Mouse (Mus musculus): ENCODE data around the gene Slit3.

The Slit3 gene

DNA sequence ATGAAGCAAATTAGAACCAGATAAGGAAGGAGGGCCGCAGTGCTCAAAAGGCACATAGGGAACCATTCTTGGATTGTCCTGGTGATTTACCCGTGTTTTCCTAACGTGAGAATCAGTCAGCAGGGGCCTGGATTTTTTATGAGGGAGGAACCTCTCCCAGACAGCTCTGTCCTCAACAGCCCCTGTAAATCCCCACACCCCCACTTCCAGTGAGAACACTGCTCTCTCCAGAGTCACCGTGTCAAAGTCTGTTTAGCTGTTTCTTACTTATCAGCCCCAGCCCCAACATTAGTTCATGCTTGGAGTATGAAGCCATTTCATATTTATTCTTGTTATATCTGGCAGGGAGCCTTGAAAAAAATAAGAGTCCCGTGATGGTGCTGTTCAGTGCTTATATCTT is 272.8 kb downstream of the Slit3 start:
- no peak for DNase-seq (ENCODE audit: low read depth, low spot score)

DNA sequence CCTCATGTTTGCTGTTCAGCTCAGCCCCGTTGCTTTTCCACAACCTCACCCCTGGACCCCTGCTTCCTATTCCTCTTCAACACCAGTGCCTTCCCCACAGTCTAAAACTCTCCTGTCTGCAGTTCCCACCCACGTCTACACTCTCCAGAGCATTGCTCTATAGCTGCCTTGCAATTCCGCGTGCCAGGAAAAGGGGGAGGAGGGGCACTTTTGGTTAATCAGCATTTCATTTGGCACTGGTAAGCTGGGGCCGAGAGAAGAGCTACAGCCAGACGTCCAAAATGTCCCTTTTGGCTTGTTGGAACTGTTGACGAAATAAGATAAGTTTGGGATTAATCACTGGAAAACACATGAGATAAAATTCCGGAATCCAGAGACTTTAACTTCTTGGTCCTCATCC is 274.4 kb downstream of the Slit3 start:
- no peak for DNase-seq (ENCODE audit: low read depth, low spot score)

DNA sequence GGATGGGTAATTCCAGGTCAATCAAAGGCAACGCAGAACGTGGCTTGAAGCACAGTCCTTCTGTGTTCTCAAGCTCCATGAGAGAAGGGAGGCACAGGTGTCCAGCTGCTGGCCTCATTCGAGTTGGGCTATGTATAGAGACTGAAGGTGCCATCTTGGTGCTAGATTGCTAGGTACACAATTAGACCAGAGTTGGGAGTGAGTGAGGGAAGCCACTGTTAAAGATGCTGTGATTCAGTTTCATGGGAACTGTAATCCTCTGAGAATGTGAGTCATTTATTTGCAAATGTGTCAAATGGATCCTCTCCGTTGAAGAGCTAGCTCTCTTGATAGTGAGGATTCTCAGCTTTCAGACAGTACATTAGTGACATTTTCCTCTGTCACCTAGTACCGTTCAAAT is 277.3 kb downstream of the Slit3 start:
- no peak for DNase-seq (ENCODE audit: low read depth, low spot score)

DNA sequence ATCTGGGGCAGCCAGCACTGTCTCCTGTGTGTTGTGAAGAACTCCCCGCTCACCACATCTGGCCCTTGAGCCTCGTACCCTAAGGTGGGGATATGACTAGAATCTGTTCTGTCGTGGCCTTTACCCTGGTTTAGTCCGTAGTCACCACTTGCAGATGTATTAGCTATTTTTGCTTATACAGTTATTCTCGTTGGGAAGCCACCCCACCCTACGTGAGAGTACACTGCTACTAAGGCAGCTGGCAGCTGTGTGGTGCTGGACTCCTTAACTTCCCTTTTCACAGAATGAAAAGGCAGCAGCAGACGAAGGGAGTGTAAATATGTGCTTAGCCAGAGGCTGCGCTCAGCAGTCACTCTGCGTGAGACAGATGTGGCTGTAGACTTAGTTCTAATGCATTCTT is 282.5 kb downstream of the Slit3 start:
- no peak for DNase-seq (ENCODE audit: low read depth, low spot score)

DNA sequence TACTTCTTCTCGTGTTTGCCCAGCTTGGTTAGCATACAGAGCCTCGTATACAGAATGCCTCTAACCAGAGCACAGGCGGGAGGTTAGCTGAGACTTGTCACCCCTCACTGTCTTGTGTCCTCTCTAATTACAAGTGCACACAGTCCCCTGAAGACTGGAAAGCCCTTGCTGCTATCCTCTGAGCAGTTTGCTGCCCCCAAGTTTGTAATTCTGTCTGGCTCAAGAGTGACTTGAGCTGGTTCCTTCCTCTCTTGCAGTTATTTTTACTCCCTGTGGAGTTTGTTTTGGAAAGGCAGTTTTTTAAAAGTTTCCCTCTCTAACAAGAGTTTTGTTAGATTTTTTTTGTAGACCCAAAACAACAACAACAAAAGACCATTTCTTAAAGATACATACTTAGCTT is 285.0 kb downstream of the Slit3 start:
- DNase-seq (ENCODE audit: low read depth, low spot score): no peak

DNA sequence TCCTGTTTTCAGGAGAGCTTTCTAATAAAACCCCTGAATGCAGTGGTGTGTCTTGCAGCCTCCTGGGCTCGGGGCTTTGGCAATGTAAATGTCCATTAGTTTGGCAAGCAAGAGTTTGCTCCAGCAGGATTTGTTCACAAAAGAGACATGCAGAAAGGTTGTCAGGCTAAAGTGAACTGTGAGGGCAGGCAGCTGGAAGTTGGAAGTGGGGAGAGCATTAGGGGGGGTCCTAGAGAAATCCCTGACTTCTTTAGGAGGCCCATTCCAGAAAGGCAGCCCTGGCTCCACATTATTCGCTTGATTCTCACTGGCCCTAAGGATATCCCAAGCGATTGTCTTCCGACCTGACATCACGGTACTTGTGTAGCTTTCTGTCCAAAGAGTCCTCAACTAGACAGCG is 285.5 kb downstream of the Slit3 start:
- no peak for DNase-seq (ENCODE audit: low read depth, low spot score)

DNA sequence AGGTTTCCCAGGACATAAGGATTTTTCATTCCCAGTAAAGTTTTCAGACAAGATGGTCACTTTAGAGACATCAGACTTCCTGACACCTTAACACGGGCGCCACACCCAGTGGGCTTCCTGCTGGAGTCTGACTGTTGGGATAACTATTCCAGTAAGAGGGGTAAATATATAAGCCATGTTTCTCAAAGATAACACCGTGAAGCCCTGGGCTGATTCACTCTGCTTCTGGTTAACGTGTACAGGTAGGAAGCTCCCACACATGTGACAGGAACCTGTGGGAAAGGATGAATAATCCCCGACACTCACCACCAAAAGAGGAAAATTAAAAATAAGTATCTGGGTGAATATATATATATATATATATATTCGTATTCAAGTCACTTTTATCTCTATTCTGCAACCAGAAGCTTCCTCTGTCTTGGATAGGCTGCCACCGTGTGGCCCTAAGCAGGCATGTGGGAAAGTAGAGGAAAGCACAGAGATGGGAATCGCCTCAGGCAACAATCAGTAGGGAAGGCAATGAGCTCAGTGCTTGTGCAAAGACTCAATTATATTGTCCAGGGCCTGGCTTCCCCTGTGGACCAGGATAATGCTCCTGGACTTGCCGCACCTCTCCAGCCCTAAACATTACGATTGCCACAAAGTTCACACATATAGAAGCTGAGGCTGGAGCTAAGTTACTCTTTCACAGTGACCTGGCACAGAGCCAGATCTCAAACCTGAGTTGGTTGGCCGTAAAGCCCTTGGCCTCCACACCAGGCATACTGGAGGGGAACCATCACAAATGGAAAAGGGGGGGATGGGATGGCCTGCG is 286.5 kb downstream of the Slit3 start:
- peak; percentile 32 for DNase-seq (ENCODE audit: low read depth, low spot score)

DNA sequence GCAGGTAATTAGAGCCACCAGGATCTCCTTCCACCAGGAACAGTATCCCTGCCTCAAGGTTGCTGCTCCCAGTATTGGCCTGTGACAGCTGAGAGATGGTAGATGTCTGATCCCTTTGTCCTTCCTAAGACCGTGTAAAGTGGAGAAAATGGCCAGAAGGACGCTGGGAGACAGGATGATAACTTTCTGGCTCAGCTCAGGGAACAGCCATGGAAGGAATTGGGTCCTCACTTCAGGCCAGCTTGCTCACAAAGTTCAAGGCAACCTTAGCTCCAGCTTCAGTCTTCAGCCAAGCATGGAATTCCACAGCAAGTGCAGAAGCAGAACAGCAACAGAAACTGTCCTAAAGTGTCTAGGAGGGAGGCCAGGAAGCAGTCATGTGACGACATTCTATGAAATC is 289.4 kb downstream of the Slit3 start:
- DNase-seq (ENCODE audit: low read depth, low spot score): no peak

DNA sequence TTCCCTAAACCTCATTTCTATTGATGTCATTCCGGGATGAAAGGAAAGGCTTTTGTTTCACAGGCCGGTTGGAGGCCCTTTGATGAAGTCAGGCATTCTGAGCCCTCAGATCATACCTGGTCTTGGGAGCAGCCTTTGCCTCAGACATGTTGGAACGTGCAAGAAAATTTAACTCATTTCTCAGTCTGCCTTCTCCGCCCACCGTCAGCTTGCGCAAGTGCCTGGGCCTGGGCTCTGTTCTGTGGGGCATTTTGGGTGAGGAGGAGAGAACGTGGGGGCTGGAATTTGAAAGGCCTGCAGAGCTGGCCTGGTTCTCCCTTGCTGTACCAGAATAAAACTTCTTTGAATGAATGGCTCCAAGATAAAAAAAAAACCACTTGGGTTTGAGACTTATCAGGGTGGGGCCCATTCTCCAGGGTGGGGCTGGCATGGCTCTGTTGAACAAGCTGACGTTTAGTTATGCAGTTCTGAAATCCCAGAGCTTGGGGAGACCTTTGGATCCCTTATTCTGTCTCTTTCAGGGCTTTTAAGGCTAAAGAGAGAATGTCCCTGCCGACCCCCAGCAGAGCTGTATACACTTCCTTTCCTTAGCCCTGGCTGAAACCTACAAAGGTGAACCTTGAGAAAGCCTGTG is 294.9 kb downstream of the Slit3 start:
- no peak for DNase-seq (ENCODE audit: low read depth, low spot score)

DNA sequence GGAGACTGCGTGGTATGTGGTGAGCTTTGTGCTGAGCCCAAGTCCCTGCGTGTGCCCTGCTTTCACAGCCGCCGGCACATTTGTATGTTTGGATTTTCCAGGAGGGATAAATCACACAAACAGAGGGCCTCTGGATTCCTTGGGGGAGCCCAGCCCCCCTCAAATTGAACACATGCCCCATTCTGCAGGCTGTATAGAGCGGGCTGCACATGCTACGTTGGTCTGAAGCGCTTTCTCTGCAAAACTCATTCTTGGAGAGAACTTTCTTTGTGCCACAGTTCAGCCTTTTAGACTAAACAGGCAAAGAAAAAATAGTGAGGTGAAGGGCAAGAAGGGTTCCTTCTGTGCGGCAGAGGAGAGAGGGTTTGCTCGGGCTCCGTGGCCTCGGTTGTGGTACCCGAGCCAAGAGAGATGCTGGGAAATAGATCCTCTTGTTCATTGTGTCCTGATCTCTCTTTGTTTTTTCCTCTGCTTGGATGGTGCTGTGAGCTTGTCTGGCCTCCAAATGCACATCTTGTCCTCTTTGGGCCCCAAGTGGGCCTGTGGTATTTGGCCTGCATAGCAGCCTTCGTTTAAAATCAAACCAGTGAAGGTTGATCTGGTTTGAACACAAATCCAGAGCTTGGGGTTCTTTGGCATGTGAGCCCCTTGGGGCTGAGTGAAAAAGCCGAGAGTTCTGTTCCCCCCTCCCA is 295.5 kb downstream of the Slit3 start:
- DNase-seq (ENCODE audit: low read depth, low spot score): no peak

DNA sequence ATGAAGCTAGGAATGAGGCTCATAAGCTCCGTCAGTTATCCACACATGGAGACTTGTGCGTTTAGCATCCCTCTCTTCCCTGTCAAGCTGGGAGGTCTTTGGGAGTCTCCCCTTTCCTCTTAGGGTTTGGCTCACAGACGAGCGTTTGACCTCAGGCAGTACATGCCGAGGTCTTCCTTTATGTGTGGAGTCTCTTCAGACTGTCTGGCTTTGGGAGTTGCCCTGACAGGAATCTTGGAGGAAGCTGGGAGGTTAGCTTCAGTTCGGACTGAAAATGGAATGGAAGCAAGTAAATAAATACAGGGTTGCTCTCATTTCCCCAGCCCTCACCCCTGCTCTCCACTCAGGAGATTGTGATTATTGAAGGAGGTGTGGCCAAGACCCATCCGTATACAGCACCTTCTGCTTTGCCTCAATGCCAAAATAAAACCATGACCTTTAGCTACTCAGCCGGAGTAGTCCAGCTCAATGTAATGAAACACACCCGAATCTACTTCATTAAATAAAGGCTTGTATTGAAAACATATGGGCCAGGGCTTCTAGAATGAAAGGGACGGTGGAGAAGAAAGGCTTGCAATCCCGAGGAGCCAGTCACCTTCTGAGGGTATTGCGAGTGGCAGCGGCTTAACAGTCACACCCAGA is 297.0 kb downstream of the Slit3 start:
- no peak for DNase-seq (ENCODE audit: low read depth, low spot score)

DNA sequence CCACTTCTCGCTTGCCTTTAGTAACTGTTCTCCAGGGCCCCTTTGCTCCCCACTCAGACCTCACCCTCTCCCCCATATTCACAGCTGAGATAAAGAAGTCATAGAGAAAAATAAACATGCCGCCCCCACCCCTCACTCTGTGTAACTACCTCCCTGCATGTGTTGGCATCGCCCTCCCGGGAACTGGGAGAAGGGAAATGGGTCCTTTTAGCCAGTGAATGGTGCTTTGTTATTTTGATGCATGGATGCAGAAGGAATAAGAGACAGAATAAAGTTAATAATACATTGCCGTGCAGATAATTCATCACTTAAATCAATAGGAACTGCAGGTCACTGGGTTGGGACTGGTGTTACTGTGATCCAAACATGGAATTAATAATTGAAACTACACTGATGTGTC is 298.0 kb downstream of the Slit3 start:
- DNase-seq (ENCODE audit: low read depth, low spot score): no peak

DNA sequence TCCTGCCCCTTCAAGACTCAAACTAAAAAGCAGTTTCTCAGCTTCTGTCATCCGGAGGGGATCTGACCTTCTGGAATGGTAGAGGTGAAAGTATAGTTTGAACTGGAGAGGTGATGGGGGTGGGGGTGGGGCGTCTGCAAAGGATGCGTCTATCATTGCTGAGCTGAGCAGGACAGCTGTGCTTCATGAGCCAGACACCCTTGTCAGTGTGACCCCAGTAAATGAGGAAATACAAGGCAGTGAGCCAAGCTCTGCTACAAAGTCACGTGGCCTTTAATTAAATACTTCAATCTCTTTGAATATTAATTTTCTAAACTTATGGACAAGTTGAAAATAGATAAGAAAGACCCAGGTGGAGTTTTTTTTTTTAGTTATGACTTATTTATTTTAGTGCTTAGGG is 300.7 kb downstream of the Slit3 start:
- DNase-seq (ENCODE audit: low read depth, low spot score): no peak

DNA sequence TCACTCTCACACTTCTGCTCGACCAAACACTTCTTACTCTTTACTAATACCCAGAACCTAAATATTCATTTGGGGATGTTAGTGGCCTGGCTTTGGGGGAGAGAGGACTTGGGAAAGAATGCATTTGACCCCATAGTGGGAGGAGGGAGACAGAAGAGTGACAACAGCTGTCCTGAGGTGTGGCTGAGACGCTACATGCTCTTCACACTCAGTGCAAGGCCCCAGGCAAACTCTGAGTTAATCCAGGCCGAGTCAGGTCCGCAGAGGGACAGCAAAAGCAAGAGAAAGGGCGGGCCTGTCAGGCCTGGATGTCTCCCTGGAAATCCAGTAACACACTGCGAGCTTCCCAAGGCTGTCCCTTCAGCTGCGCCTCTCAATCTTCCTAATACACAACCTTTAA is 307.0 kb downstream of the Slit3 start:
- no peak for DNase-seq (ENCODE audit: low read depth, low spot score)

DNA sequence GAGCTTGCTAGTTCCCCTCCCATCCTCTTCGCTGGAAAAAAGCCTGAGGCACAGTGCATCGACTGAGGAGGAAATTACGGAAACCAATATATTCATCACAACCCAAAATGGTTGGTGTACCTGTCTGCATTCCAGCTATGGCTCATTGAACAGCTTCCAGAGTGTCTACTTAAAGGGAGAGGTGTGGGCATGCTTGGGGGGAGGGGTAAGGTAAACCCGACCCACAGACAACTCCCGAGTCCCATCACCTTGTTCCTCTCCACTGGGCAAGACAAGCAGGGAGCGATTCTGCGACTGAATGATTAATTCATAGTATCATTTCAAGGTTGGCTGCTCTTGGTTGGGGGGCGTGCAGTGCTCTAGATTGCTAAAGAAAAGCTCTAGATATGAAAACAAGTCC is 310.1 kb downstream of the Slit3 start:
- DNase-seq (ENCODE audit: low read depth, low spot score): no peak

DNA sequence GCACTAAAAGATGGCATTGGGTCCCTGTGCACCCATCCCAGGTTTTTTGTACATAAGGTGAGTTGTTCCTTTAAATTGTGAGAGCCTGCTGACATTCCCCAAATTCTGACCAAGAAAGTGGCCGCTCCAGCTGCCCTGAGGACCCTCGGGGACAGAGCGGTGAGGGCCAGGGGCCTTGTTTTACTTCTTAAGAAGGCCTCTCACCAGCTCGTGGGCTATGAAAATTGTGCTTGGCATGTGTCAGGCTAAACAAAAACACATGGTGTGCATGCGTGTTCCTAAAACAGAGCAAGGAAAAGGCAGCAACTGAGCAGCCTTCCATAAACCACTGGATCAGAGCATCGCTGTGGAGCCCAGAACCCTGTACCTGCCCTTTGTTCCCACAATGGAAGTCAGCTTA is 316.5 kb downstream of the Slit3 start:
- no peak for DNase-seq (ENCODE audit: low read depth, low spot score)

DNA sequence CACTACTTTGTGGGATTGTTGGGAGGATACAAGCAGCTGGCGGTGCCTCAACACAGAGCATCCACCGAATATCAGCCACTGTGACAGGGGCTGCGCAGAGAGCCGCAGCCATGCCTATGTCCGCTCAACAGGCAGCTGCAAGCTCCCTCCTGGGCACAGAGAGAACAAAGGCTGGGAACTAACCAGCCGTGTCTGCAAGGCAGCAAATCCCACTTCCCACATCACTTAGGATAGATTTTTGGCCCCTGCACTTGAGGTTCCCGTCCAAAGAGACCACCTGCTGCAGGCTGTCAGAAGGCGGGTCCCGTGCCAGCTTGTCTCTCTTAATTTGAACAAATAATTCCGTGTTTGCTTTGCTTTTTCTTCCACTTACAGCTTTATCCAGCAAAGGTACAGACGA is 319.2 kb downstream of the Slit3 start:
- no peak for DNase-seq (ENCODE audit: low read depth, low spot score)

DNA sequence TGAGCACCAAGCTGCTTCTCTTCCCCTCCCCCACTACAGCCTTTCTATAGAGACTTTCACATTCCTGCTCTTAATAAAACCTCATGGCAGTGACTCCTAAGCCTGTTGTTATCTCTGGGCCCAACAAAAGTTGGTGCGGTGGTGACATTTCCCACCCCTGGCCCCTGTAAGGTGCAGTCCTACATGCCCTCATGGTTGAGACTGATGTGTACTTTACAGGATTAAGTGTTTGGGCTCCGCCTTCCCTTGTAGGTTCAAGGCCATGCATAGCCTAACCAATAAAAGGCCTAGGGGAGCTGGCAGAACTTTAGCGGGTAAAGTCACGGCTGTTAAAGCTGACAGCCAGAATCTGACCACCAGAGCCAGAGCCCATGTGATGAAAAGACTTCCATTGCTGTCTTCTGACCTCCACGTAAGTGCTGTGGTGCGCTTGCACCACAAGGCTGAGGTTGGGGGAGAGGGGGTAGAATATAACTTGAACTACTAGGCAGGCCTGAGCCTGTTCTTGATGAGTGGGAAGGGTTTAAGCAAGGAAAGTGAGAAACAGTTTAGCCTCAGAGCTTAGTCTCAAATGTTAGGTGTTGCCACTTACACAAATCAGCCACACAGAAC is 323.6 kb downstream of the Slit3 start:
- no peak for DNase-seq (ENCODE audit: low read depth, low spot score)

DNA sequence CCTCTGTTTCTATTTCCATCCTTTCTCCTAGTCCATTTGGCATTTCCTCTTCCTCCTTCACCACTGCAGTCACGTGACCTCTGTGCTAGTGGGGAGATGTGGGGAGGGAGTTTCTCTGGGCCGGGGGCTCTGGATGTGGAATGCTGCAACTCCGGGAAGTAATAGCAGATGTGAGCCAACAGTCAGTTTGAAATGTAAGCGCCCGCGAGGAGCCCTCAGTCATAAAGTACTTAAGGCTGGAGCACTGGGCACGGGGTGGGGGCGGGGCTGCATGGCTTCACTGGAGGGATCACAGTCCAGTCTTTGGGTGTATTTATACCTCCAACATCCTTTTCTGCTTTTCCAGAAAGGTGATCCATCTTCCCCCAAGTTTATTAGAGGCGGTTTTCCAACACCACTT is 326.9 kb downstream of the Slit3 start:
- DNase-seq (ENCODE audit: low read depth, low spot score): no peak

DNA sequence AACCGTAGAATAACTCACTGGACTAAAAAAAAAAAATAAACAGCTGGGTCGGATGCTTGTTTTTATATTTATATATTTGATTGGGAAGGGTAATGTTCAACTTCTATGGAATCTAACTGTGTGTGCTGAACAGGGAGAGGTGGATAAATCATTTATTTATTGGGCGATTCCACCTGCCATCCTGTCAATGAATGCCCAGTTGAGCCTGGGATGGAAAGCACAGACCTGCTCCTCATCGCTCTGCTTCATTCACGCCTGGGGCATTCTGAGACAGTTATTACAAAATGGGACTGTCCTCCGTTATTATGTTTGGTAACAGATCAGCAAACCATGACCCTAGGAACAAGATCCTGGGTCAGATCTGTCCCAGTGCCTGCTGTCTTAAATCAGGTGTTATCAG is 328.2 kb downstream of the Slit3 start:
- DNase-seq (ENCODE audit: low read depth, low spot score): no peak

DNA sequence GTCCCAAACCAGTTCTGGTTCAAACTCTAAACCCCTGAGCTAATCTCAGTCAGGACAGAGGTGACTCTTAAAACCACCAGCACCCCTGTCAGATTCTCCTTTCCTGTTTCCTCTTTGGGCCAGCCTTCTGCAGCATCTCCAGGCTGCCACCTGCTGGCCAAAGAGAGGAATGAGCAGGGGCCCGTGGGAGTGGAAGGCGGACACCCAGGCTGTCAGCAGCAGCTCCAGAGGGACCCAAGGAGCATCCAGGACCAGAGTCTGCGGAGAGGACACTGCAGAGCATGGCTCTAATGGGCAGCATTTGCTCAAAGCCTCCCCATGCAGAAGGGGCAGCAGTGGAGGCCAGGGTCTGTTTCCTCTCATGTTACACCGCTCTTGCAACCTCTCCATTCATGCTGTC is 330.6 kb downstream of the Slit3 start:
- DNase-seq (ENCODE audit: low read depth, low spot score): peak; percentile 8

DNA sequence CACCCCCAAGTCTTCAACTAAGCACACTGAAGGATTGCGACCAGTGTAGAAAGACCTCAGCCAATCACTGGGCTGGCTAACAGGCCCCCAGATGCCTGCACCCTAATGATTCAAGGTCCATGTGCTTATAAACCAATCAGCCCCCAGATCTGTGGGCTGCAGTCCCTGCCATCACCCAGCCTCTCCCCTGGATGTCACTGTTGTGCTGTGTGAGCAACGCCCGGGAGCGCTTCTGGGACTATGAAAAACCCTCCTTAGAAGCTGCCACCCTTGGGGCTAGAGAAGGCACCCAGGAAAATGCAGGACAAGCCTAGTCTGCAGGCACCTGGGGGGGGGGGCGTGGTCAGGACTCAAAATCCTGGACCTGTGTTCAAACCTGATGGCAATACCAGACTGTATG is 331.4 kb downstream of the Slit3 start:
- no peak for DNase-seq (ENCODE audit: low read depth, low spot score)

Measured in retina, adult 2 months (tissue).